Mouse (Mus musculus) fat pad, adult 2 months (tissue): ENCODE data around the gene Sis.

Experiments
- DNase-seq: peaks from one replicate; pipeline ENCODE4 v3.0.0-alpha.2; 2011; ENCODE audit warnings: low read depth, low spot score; ENCODE audit errors: extremely low read depth

Gene Sis

DNA sequence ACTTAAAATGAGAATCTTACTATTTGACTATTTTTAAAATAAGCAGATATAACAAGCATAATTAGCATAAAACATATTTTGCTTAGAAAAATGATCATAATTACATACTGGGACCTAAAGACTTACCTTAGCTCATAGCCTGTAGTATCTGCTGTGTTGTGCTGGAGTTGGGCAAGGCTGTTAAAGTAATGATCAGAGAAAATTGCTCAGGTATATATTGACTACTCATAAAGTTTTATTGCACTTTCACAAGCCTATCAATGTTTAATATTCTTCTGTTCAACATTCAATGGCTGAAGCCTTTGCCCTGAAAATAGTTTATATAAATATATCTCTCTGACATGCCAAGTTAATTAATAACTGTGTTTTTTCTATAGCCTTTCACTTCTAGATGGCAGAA lies at the start of gene Sis:
TSS of gene Sis (minus strand) at position 189 of the 400 bp plus-strand sequence.
- DNase-seq, result no peak

DNA sequence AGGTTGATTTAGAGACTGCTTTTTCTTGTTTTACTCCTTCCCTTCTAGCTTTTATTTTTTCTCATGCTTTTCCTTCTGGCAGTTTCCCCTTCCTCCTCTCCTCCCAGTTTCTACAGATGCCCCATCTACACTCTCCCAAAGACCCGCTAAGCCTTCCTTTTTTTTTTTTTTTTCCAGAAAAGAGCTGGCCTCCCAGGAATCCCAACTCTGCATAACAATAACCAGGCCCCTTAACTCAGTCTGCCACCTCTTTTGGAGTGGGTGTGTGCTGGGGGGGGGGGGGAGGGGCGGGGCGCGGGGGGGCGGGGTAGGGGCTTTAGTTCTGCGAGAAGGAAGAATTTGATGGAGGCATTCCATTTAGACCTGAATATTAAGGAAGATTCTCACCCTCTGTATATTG lies 38.4 kb upstream of the Sis start:
- DNase-seq, result no peak

- DNase-seq, result no peak
These were observed 35.5 kb upstream of the Sis start for GRCm38 (mm10) chr3:73002933-73003696.

DNA sequence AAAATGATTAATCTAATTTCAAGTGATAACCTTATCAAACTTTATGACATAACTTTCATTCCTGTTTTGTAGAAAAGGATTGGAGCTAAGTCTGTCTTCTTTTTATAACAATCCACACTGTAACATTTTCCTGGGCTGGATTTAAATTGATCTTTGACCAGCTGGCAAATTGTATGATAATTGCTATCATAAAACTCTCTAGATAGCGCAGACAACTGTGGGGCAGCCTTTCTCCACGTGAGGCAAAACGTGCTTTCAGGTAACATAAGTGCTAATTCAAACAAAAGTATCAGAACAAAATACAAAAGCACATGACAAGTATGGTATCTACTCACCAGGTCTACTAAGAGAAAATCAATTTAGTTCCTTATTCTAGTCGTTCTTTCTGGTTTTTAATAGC lies 29.9 kb upstream of the Sis start:
- no peak for DNase-seq

GRCm38 (mm10) chr3:72990992-72991391 lies 23.3 kb upstream of the Sis start:
- DNase-seq, result no peak

- DNase-seq, result no peak
These were observed 8.9 kb upstream of the Sis start for GRCm38 (mm10) chr3:72976602-72977001.

DNA sequence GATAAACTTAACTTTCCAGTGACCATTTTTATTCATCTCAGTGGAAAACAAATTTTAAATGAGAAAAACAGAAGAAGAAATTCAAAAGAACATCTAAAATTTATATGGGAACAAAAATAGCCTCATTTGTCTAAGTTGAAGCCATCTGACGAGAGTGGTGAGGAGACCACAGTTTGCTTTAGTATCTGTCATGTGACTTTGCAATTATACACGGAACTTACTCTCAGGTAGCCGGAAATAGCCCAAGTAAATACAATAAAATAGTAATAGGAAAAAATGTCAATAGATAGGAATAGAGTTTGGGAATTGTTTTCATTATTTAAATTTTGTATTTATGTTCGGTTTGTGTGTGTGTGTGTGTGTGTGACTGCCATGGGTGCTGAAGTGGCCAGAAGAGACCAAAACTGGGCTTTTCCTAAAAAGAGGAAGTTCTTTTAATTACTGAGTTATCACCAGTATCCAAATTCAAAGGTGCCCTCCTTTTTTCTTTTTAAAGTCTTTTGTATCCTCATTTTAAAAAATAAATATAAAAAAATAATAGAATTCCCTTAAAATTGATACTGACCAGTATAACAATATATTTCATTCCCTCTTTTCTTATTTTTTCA lies 48.6 kb downstream of the Sis start:
- no peak for DNase-seq

DNA sequence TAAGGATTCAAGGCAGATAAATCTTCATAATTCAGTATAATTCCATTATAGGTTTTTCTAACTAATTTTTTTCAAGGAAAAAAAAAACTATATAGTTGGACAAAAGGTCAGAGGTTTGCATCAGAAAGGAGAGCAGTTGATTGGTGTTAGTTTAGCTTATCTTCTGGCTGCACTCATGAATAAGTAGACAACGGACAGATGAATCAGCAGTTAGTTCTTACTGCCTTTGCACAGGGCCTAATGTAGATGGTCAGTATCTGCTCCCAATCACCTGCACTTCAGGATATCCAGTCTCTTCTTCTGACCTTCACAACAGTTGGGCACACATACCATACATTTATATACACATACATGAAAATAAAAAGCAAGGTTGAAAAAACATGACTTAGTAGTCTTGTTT lies 85.2 kb downstream of the Sis start:
- DNase-seq, result no peak

DNA sequence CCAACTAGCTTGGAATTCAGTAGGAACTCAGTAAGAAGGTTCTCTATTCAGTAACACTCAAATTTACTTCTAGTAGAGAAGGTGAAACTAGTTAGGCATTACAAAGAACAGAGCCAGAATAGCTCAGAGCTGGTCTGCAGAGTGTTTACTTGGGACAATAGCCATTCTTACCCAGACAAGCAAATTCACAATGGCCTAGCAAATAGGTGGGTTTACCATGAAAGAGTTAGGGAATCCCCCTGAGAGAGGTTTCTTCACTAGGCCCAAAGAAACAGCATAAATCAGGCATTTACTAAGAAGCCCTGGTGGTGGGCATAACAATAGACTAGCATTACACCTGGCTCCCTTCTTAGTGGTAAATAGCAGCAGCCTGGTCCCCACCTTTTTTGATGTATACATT lies 99.5 kb downstream of the Sis start:
- no peak for DNase-seq

- DNase-seq, result no peak
These were observed 108.9 kb downstream of the Sis start for GRCm38 (mm10) chr3:72858738-72859137.

DNA sequence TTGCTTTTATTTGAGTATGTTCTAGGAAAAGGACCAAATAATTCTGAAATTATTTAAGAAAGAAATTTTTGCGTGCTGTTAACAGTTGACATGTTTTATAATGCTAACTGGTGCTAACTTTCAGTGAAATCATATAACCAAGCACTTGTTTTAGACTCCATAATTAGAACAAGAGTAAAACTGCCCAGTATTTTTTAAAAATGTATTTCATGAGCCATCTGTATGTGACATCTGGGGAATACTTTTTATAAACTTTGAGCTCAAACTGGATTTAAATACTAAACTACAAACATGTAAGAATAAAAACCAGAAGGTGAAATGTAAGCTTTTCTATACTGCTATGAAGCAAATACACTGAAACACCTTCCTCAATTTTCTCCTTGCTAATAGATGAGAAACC lies 112.3 kb downstream of the Sis start:
- DNase-seq, result no peak

GRCm38 (mm10) chr3:72840641-72841040 lies 127.0 kb downstream of the Sis start:
- no peak for DNase-seq
